Mouse (Mus musculus) G1E-ER4 (cell line): Measurements from ENCODE around the gene Psmb3. TPM values are rescaled to one million over a fixed set of nuclear protein-coding genes. Genes with fewer than 3 reads are reported as not detected.

ENCODE experiments used
- GATA1 ChIP-seq: IDR thresholded peaks from one replicate; pipeline ENCODE4 v1.8.0; 2012; ENCODE audit warnings: low read length, inconsistent platforms
- polyA plus RNA-seq: library from polyadenylated mRNA; stranded (reverse); fragments of >175 nt; gene quantifications from 2 replicates; pipeline ENCODE4 v1.2.3, GENCODE M21; 2012

The Psmb3 gene
- polyA plus RNA-seq, 1 experiment, result 16.1 TPM

DNA sequence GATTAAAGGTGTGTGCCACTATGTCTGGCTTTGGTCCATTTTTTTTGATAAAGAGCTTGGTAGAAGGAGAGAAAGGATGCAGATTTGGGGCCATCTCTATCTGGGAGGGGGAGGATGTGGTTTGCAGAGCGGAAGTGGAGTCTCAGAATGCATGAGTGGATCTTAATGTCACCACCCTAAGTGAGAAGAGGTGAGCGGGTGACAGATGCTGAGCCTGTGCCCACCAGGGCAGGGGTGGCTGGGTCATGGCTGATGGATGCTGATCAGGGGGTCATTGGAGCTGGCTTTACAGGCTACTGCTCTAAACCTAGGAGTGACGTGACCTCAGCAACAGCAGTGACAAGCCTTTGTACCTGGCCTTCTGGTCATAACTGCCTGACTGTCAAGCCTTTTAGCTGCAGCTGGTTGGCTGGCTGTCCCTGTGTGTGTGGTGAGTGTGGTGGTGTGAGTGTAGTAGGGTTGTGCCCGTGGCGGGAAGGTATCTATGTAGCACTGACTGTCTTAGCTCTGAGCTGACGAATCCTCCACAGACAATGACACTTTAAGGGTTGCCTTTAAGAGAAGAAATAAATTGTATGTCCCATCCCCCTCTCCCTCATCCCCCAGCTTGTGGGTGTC lies 19.0 kb upstream of the Psmb3 start:
- TF ChIP-seq GATA1, result no peak

DNA sequence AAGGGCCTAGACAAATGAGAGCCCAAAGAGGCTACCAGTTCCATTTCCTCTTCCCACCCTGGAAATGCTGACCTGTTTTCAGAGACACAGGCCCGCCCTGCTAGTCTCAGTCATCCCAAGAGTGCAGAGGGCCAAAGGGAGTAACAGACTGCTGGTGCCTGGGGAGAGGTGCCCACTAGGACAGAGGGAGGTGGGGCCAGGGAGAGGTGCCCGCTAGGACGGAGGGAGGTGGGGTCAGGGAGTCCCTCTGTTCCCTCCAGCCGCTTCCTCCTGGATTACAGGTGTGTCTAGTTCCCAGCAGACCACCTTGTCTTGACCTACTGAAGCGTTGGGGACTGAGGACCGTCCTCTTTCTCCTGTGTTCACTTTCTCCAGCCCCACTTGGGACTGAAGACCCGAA lies 18.4 kb upstream of the Psmb3 start:
- TF ChIP-seq GATA1, result no peak

DNA sequence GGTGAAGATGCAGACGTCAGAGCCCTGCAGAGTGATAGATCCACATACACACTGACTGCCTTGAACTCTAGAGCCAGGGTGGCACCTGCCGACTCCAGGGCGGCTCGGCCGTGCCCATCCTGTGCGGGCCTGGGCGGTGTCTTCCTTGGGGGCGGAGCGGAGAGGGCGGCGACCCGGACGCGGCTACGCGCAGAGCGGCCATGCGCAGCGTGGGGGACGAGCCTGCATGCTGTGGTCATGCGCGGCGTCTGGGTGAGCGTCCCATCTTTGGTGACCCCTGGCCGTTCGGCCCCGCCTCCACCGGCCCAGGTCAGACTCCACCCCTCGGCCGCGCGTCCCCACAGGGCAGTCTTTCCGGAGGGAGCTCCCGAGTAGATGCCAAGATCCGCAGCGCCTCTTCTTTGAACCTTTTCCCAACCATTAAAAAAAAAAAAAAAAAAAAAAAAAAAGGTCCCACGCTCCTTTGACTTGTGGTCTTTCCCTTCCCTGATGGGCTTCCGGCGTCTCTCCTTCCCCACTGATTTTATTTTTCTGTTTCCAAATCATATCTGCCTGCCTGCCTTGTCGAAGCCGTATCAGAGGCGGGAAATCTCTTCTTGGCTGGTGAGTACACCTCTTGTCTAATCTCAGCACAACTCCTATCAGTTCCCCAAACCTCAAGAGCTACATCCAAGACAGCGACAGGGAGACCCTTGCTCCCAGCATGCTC lies 17.4 kb upstream of the Psmb3 start, which contains the start of gene Cisd3:
TSS of gene Cisd3 (plus strand) at position 214 of the 709 bp plus-strand sequence.
- no peak for TF ChIP-seq GATA1

DNA sequence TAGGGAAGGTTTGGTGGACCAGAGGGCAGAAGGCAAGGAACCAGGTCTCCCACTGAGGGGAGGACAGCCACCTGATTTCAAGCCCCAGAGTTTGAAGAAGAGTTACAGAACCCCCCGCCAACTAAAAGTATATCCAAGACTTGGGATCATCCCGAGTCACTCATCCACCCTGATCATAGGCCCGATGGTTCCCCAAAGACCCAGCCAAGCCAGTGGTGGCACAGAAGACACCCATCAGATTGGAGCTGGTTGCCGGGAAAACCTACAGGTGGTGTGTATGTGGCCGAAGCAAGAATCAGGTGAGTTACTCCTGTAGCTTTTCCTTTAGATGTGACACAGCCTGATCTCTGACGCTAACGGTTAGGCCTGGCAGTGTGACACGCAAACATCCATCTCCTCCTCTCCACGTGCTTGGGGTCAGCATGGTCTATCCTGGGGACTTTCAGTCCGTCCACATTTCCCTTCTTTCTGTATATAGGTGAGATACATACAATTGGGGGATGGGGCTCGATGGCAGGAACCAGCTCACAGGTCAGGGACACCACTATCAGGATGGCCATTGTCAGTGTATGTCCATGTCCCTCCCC lies 16.8 kb upstream of the Psmb3 start:
- no peak for TF ChIP-seq GATA1

DNA sequence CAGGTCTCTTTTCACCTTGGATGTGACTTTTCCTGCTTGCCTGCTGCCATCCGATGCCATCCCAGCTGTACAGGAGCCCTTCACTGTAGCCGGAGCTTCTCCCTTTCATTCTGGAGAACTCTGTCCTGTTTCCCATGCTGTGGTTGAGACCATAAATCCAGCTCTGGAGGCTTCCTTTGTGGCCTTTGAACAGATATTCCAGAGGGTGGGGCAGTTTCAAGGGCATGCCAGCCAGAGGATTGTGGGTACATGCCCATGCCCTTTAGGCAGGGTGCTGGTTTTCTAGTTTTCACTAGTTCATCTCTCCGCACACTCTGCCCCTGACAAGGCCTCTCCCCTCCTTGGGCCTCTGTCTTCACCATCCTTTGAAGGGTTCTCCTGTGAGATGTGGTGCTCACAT lies 16.1 kb upstream of the Psmb3 start:
- TF ChIP-seq GATA1, result no peak

DNA sequence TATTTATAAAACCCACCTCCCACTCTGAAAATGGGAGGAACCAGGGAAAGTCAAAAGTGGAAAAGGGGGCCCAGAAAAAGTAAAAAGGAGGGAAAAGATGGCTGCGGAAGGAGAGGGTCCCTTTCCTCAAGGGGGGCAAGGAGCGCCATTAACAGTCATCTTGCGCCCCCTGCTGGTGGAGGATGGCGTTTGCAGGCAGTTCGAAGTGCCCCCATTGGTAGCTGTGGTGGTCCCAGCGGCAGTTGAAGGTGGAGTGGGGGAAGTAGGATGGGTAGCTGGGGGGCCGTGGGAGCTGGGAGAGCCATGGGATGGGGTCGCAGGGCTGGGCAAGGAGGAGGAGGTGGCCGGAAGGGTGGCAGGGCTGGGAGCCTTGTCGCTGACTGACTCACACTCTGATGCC lies 13.3 kb upstream of the Psmb3 start:
- TF ChIP-seq GATA1, result no peak

DNA sequence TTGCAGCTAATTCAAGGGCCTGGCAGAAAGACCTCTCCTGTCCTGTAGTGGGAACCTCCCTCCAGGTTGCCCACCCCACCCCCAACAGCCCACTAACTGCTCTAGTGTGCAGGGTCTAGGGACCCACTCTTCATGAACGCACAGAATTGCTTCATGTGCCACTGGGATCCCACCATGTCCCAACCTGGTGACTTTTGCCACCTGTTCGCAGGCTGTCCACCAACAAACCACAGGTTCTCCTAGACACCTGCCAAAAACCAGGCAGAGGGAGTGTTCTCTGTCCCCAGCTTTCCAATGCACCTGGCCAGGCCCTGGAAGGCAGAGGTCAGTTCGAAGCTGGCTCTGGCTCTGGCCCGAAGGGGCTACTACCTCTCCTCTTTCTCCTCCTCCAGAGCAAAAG lies 8.8 kb upstream of the Psmb3 start:
- TF ChIP-seq GATA1, result no peak

DNA sequence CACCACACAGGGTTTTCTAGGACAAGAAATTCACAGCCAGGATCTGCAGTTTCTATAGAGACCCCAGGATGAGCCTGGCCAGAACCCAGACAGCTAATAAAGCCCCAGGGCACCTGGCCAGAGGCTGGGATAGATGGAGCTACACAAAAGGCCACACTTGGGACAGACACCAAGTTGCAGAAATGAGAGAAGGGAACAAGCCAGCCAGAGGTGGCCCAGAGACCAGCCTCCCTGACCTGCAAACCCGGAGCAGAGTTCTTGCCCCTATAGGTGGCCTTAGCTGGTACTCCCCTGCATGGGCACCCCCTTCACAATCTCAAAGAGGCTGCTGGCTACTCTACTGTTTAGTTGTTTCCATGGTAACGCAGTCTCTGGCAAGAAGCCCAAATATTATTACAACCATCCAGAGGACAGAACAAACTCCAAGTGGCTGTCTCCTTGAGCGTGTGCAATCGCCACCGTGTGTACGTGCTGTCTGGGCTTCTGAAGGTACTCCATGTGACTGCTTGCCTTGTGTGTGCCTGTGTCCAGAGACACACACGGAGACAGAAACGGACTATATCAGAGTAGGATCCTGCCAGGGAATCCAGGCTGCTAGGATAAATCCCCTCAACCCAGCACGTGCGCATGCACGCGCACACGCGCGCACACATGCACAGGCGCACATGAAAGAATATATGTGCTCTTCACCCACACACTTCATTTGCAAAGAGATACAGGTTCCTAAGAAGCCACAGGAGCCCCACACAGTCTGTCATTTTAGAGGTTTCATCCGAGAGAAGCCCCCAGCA lies 8.1 kb upstream of the Psmb3 start:
- TF ChIP-seq GATA1, result no peak

DNA sequence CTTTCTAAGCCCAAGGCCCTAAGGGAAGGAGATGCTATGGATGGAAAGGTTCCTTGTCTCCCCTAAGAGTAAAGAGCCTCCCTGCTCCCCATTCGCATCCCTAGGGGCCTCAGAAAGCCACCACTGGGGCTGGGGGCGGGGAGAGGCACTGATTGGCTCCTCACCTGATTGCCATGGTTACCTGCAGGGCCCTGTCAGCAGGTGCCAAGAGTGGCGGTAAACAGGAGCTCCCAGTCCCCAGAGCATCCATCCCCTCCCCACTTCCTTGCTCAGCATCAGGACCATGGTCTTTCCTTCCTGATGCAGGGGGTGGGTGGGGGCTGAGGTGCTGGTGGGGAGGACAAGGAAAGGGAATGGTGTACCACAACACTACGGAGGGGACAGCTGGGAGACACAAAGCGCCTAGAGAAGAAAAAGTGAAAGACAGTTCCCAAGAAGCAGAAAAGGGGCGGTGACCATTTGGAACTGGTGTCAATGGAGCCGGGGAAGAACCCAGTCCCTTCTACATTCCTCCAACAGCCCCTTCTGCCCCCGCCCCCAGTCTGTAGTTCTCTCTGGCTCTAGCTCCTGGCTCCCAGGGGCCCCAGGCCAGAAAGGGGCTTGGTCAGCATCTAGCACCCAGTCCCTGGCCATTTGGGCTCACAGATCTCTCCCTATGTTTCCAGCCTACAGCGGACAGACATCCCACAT lies 7.3 kb upstream of the Psmb3 start:
- no peak for TF ChIP-seq GATA1

DNA sequence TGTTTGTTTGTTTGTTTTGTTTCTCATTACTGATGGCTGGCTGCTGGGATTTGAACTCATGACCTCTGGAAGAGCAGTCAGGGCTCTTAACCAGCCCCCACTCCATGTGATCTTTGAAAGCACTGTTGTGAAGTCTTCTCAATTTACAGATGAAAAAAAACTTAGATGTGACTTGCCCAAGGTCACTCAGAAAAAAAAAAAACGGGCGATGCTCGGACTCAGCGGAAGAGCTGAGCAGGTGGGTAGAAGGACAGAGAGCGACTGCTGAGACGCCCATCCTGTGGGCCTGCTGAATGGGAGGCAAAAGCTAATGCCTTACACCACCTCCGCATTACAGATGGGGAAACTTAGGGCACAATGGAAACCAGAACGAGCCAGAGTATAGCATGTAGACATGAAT lies 6.5 kb upstream of the Psmb3 start:
- no peak for TF ChIP-seq GATA1

DNA sequence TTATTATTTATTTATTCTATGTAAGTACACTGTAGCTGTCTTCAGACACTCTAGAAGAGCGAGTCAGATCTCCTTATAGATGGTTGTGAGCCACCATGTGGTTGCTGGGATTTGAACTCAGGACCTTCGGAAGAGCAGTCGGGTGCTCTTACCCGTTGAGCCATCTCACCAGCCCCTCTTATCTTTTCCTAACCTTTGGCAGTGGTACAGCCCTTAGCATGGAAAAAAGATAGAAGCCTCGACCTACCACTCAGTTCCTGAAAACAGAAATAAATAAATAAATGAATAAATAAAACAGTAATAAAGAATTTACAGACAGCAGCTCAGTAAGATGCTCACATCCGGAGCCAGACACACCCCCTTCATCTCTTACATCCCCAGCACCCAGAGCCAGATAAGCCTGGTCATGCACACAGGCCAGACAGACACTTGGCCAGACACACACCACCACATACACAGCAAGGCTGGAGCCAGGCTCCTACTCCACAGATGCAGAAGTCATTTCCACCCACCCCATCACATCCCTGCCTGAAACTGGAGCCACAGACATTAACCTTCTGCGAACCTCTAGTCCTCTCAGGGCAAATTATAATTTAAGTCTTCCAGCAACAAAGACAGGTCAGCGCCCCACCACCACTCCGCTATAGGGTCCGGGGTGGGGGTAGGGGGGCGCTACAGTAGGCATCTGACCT lies 5.9 kb upstream of the Psmb3 start:
- TF ChIP-seq GATA1, result no peak

DNA sequence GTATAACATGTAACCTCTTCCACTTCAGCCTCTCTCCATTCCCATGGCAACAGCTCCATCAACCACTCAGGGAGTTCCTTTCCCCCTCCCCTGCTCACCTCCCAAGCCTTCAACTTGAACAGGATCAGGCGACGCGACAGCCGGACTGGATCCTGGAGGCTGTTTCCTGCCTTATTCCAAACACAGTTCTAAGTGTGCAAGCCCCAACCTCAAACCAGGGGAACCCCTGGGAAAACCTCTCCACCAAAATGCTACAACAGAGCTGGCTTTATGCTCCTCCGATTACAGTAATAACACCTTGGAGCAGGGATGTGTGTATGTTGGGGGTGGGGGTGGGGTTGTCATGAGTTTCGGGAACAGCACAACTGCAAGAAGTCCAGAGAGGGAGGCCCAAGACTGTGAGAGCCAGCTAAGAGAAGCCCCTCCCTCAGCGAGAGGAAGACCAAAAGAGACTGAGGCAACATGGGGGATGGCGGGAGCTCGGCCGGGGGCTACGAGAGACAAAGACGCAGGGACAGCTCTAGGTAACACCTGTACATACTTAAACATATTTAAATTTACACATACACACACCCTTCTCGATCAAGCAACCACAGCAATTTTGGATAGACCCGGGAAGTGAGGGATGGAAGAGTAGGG lies 5.2 kb upstream of the Psmb3 start:
- no peak for TF ChIP-seq GATA1

DNA sequence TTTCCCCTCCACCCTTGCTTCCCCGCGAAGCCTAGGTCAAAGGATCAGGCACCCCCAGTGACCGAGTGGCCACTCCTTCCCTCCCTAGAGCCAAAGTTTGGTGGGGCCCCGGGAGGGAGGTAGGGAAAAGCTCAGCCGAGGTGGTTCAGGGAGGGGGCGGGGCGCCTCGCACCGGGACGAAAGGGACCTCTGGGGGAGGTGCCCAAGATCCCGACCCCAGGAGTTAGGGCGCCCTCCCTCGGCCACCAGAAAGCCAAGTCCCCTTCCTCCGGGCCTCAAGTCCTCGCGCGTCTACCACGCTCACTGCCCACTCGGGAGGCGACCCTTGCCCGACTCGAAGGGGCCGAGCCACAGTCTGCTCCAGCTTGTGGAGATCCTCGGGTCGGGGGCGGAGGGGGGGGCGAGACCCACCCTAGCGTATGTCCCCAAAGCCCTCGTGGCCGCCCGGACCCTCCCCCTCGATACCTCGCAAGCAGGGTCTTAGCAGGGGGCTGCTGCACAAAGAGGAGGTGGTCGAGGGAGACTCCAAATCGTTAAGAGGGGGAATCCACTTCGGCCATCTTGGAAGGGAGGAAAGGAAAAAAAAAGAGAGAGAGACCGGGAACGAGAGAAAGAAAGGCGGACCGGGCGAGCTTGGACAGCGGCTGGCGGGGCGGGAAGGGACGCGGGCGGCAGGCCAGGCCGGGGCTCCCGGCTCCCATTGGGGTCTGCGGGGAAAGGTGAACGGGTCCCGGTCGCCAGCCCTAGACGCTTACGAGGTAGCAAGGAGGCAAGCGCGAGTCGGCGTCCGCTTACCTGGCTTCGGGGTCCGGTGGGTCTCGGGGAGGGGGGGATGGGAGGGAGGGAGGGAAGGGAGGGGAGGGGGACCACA lies 4.2 kb upstream of the Psmb3 start:
- no peak for TF ChIP-seq GATA1

DNA sequence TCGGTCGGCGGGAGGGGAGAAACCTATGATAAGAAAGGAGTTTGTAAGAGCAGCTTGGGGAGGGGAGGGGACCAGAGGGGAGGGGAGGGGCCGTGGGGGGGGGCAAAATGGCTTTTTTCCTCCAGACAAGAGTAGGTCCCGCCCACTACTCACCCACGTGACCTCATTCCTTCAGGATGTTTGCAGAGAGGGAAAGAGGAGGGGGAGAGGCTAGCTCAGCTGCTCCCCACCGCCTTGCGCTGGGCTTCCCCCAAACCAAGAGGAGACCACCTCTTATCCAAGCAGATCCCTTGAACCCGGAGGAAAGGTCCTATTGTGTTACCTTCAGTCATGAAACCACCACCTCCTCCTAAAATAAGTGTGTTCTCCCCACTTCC lies 3.6 kb upstream of the Psmb3 start:
- TF ChIP-seq GATA1, result no peak
